Mouse (Mus musculus) heart, postnatal 25 days (tissue): Measurements from ENCODE around the gene Entpd1. TPM values are rescaled to one million over a fixed set of nuclear protein-coding genes. Genes with fewer than 3 reads are reported as not detected.
A peak's percentile ranks its signal among the peaks of the same experiment; 100 is the strongest.

ENCODE experiments used
- DNase-seq: peaks from one replicate; pipeline ENCODE4 v3.0.0; 2022; ENCODE audit warnings: low spot score
- intact Hi-C: fragments of 180-260 bp; cut with DNase I; formaldehyde crosslinking; loops from one replicate; pipeline ENCODE4 v1.15.1; 2025
- total RNA-seq, 2 experiments: library from RNA; stranded (reverse); gene quantifications; 2 replicates each; pipeline ENCODE4 v1.2.3; 2021

The Entpd1 gene
- total RNA-seq, 2 experiments from 2014 or later = 29.9 to 30.3 TPM

- DNase-seq = peak; percentile 19
- intact Hi-C loops = loop anchor here (5.0 kb wide), 1 partner anchor 62 kb away; no protein-coding TSS in a partner anchor
These were observed 47.7 kb downstream of the Entpd1 start for GRCm38 (mm10) chr19:40659651-40660478.

GRCm38 (mm10) chr19:40660510-40660909 lies 48.3 kb downstream of the Entpd1 start:
- no peak for DNase-seq
- intact Hi-C loops = loop anchor here (5.0 kb wide), 1 partner anchor 62 kb away; no protein-coding TSS in a partner anchor

GRCm38 (mm10) chr19:40661108-40661507 lies 48.9 kb downstream of the Entpd1 start:
- DNase-seq = no peak
- intact Hi-C loops = loop anchor here (5.0 kb wide), 1 partner anchor 61 kb away; no protein-coding TSS in a partner anchor

- no peak for DNase-seq
- intact Hi-C loops = loop anchor here (5.0 kb wide), 1 partner anchor 60 kb away; no protein-coding TSS in a partner anchor
These were observed 49.7 kb downstream of the Entpd1 start for GRCm38 (mm10) chr19:40661874-40662273.

GRCm38 (mm10) chr19:40662727-40663126 lies 50.6 kb downstream of the Entpd1 start:
- no peak for DNase-seq
- intact Hi-C loops = loop anchor here (5.0 kb wide), 1 partner anchor 60 kb away; no protein-coding TSS in a partner anchor

GRCm38 (mm10) chr19:40665778-40666177 lies 53.6 kb downstream of the Entpd1 start:
- intact Hi-C loops = no loop called here
- DNase-seq = no peak

- intact Hi-C loops = no loop called here
These were observed 54.9 kb downstream of the Entpd1 start for GRCm38 (mm10) chr19:40667111-40667510.

GRCm38 (mm10) chr19:40675329-40675728 lies 63.2 kb downstream of the Entpd1 start:
- DNase-seq = no peak
- intact Hi-C loops = loop anchor here (5.0 kb wide), 1 partner anchor 38 kb away; no protein-coding TSS in a partner anchor

More at GRCm38 (mm10) chr19:40667111-40667510, 54.9 kb downstream of the Entpd1 start:
- DNase-seq = no peak

- DNase-seq = no peak
- intact Hi-C loops = loop anchor here (5.0 kb wide), 1 partner anchor 41 kb away; no protein-coding TSS in a partner anchor
These were observed 65.9 kb downstream of the Entpd1 start for GRCm38 (mm10) chr19:40678087-40678486.

GRCm38 (mm10) chr19:40678532-40679307 lies 66.6 kb downstream of the Entpd1 start:
- DNase-seq = peak; percentile 55
- intact Hi-C loops = loop anchor here (5.0 kb wide), 1 partner anchor 41 kb away; no protein-coding TSS in a partner anchor

GRCm38 (mm10) chr19:40679632-40680031 lies 67.5 kb downstream of the Entpd1 start:
- DNase-seq = no peak
- intact Hi-C loops = loop anchor here (5.0 kb wide), 1 partner anchor 42 kb away; no protein-coding TSS in a partner anchor

- DNase-seq = no peak
- intact Hi-C loops = no loop called here
These were observed 72.0 kb downstream of the Entpd1 start for GRCm38 (mm10) chr19:40684124-40684523.

- no peak for DNase-seq
- intact Hi-C loops = no loop called here
These were observed 72.4 kb downstream of the Entpd1 start for GRCm38 (mm10) chr19:40684566-40684965.

- no peak for DNase-seq
- intact Hi-C loops = no loop called here
These were observed 75.2 kb downstream of the Entpd1 start for GRCm38 (mm10) chr19:40687291-40687927.

GRCm38 (mm10) chr19:40693201-40693600 lies 81.0 kb downstream of the Entpd1 start:
- intact Hi-C loops = no loop called here
- DNase-seq = no peak

- intact Hi-C loops = loop anchor here (5.0 kb wide), 1 partner anchor 49 kb away; no protein-coding TSS in a partner anchor
- DNase-seq = no peak
These were observed 84.0 kb downstream of the Entpd1 start for GRCm38 (mm10) chr19:40696116-40696515.

- DNase-seq = peak; percentile 59
- intact Hi-C loops = loop anchor here (5.0 kb wide), 1 partner anchor 51 kb away; no protein-coding TSS in a partner anchor
These were observed 86.1 kb downstream of the Entpd1 start for GRCm38 (mm10) chr19:40698103-40698853.

GRCm38 (mm10) chr19:40699816-40700215 lies 87.7 kb downstream of the Entpd1 start:
- intact Hi-C loops = loop anchor here (5.0 kb wide), 1 partner anchor 53 kb away; no protein-coding TSS in a partner anchor
- no peak for DNase-seq

- intact Hi-C loops = no loop called here
- no peak for DNase-seq
These were observed 90.2 kb downstream of the Entpd1 start for GRCm38 (mm10) chr19:40702406-40702805.
